Mouse (Mus musculus) layer of hippocampus, adult 11-12 months (tissue): Measurements from ENCODE around the gene Bag5.
A peak's percentile ranks its signal among the peaks of the same experiment; 100 is the strongest.
"Not testable (repeated sequence)": the region's sequence is repeated elsewhere in the genome, so short reads cannot be mapped to it uniquely, and the experiment has no call there.

Experiments
- DNase-seq: peaks from one replicate; pipeline ENCODE4 v3.0.0; 2022; ENCODE audit warnings: low spot score

Gene Bag5

GRCm38 (mm10) chr12:111674850-111675486 lies 38.1 kb downstream of the Bag5 start:
- no peak for DNase-seq

- no peak for DNase-seq
Measured at GRCm38 (mm10) chr12:111672581-111672980, 40.5 kb downstream of the Bag5 start.

GRCm38 (mm10) chr12:111672176-111672575 lies 40.9 kb downstream of the Bag5 start, which contains the start of gene Ckb:
Ckb (minus strand) TSS chr12:111672338.
- DNase-seq, result peak; percentile 93

- peak; percentile 84 for DNase-seq
Measured at GRCm38 (mm10) chr12:111671431-111671902, 41.6 kb downstream of the Bag5 start.

- DNase-seq, result no peak
Measured at GRCm38 (mm10) chr12:111670976-111671375, 42.1 kb downstream of the Bag5 start.

- DNase-seq, result no peak
Measured at GRCm38 (mm10) chr12:111670371-111670971, 42.6 kb downstream of the Bag5 start.

- DNase-seq, result no peak
Measured at GRCm38 (mm10) chr12:111669961-111670360, 43.1 kb downstream of the Bag5 start.

- DNase-seq, result no peak
Measured at GRCm38 (mm10) chr12:111669000-111669788, 43.9 kb downstream of the Bag5 start.

GRCm38 (mm10) chr12:111668457-111668912 lies 44.6 kb downstream of the Bag5 start:
- peak; percentile 98 for DNase-seq

- DNase-seq, result no peak
Measured at GRCm38 (mm10) chr12:111667421-111667820, 45.6 kb downstream of the Bag5 start.

- no peak for DNase-seq
Measured at GRCm38 (mm10) chr12:111666380-111666779, 46.7 kb downstream of the Bag5 start.

GRCm38 (mm10) chr12:111665041-111665880 lies 47.8 kb downstream of the Bag5 start:
- DNase-seq, result no peak

- no peak for DNase-seq
Measured at GRCm38 (mm10) chr12:111664144-111664634, 48.9 kb downstream of the Bag5 start.

- no peak for DNase-seq
Measured at GRCm38 (mm10) chr12:111663228-111664143, 49.6 kb downstream of the Bag5 start.

- not testable (repeated sequence) for DNase-seq
Measured at GRCm38 (mm10) chr12:111661554-111661953, 51.5 kb downstream of the Bag5 start.

GRCm38 (mm10) chr12:111660628-111661027 lies 52.4 kb downstream of the Bag5 start:
- DNase-seq, result no peak
